Mouse (Mus musculus) embryonic stem cell, embryonic (primary cell): ENCODE results near the gene Phactr4.

Experiments used
- CTCF ChIA-PET, 4 experiments: fragments of 300-600 bp in 2 of 4; fragments of 350-600 bp in 2 of 4; sonication (Branson Sonifier 250); formaldehyde crosslinking; loops; one replicate each; lab custom pipeline; 2022; ENCODE audit warnings: inconsistent platforms in 2 of 4; lab: Charles Lee
- POLR2A ChIA-PET, 4 experiments: fragments of 300-600 bp in 2 of 4; fragments of 350-600 bp in 2 of 4; sonication (Branson Sonifier 250); formaldehyde crosslinking; loops; one replicate each; lab custom pipeline; 2022; ENCODE audit warnings: antibody characterized with exemption in 4 of 4, inconsistent platforms in 1 of 4; lab: Charles Lee

Gene Phactr4

DNA sequence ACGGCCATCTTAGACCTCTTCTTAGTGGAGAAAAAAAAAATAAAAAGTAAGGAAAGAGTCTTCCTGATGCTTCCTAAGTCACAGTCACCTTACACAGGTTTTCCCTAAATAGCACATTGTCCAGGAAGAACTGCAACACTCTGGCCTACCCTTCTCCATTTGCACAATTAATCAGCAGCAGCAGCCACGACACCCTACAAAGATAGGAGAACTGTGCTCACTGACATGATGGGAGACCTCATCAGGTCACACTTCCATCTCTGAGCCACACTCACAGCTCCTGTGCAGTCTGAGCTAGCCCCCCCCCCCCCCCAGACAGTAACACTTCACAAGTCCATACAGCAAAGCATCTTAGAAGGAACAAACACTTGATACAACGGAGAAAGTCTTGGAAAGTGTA is 25.2 kb downstream of the Phactr4 start:
- CTCF ChIA-PET = interaction anchor here in 1 of 4 experiments (0.9 to 1.6 kb wide), 2 partner anchors 15 to 148 kb away, joined by 3 to 8 read pairs; no protein-coding TSS in a partner anchor
- POLR2A ChIA-PET = interaction anchor here in 2 of 4 experiments (0.6 to 2.8 kb wide), 26 partner anchors 9 to 544 kb away, joined by 3 to 10 read pairs (median 4); partner anchors contain the start of genes Med18 (in 1 of the 2), Sesn2 (in 1 of the 2) and Trnau1ap (in 1 of the 2)

GRCm38 (mm10) chr4:132396251-132396650 is 26.0 kb downstream of the Phactr4 start:
- CTCF ChIA-PET = interaction anchor here in 3 of 4 experiments (0.6 to 1.5 kb wide), 5 partner anchors 10 to 148 kb away, joined by 3 read pairs; no protein-coding TSS in a partner anchor

GRCm38 (mm10) chr4:132391063-132391740 is 31.1 kb downstream of the Phactr4 start:
- ChIA-PET POLR2A (interaction anchor here in 2 of 4 experiments (0.9 to 1.4 kb wide), 6 partner anchors 13 to 121 kb away, joined by 3 to 5 read pairs (median 3); partner anchors contain the start of genes Med18 (in 1 of the 2) and Rcc1 (in 1 of the 2)), CTCF (no interaction called here)

More at GRCm38 (mm10) chr4:132396251-132396650, 26.0 kb downstream of the Phactr4 start:
- POLR2A ChIA-PET = interaction anchor here in 3 of 4 experiments (0.6 to 2.8 kb wide), 13 partner anchors 10 to 1015 kb away, joined by 3 to 7 read pairs (median 4); no protein-coding TSS in a partner anchor

DNA sequence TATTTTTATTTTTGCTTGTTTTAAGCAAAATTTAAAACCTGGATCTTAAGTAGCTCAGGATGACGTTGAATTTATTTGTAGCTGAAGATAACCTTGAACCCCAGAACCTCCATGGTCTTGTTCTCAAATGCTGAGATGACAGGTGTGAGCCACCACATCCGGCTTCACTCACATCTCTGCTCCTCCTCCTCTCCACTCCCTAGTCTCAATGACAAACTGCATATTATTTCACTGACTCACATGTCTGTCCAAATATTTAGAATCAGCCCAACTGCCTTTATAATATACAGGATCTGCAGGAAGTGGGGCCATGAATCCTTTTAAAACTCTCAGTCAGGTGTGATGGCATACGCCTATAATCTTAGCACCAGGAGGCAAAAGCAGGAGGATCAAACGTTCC is 33.0 kb downstream of the Phactr4 start:
- CTCF ChIA-PET = no interaction called here
- POLR2A ChIA-PET = interaction anchor here in 2 of 4 experiments (0.8 to 1.4 kb wide), 3 partner anchors 9 to 113 kb away, joined by 3 to 7 read pairs (median 3); partner anchors contain the start of gene Rcc1 (in 1 of the 2)

- ChIA-PET POLR2A (interaction anchor here in 3 of 4 experiments (0.5 to 1.4 kb wide), 7 partner anchors 10 to 329 kb away, joined by 3 to 9 read pairs (median 4); partner anchors contain the start of gene Rcc1 (in 2 of the 3)), CTCF (interaction anchor here in 3 of 4 experiments (0.6 to 1.2 kb wide), 3 partner anchors 17 to 211 kb away, joined by 3 to 8 read pairs (median 3); no protein-coding TSS in a partner anchor)
Observed at GRCm38 (mm10) chr4:132387617-132388016, 34.7 kb downstream of the Phactr4 start.

- ChIA-PET POLR2A (interaction anchor here in 2 of 4 experiments (0.6 to 1.4 kb wide), 5 partner anchors 9 to 144 kb away, joined by 3 read pairs; no protein-coding TSS in a partner anchor), CTCF (interaction anchor here in 1 of 4 experiments (0.6 kb wide), 1 partner anchor 212 kb away, joined by 8 read pairs; no protein-coding TSS in a partner anchor)
Observed at GRCm38 (mm10) chr4:132386846-132387245, 35.4 kb downstream of the Phactr4 start.

GRCm38 (mm10) chr4:132385771-132386410 is 36.4 kb downstream of the Phactr4 start:
- ChIA-PET POLR2A (interaction anchor here in 2 of 4 experiments (0.5 to 1.2 kb wide), 6 partner anchors 8 to 115 kb away, joined by 3 read pairs; no protein-coding TSS in a partner anchor), CTCF (no interaction called here)

DNA sequence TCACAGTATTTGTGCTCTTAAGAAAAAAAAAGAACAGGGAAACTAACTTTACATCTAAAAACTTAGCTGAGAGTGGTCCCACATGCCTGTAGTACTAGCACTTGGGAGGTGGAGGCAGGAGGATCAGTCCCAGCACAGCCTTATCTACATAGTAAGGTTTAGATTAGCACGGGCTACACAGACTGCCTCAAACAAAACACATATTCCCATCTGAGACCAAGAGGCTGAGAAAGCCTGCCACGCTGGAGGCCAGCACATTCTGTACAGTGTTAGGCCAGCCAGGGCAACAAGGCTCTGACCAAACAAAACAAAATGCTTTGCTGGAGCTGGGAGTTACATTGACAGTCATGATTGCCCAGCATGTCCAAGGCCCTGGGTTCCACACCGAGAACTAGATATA is 38.8 kb downstream of the Phactr4 start:
- ChIA-PET POLR2A (interaction anchor here in 2 of 4 experiments (0.7 to 2.9 kb wide), 7 partner anchors 22 to 132 kb away, joined by 3 to 12 read pairs (median 3); partner anchors contain the start of gene Rcc1 (in 1 of the 2)), CTCF (no interaction called here)

DNA sequence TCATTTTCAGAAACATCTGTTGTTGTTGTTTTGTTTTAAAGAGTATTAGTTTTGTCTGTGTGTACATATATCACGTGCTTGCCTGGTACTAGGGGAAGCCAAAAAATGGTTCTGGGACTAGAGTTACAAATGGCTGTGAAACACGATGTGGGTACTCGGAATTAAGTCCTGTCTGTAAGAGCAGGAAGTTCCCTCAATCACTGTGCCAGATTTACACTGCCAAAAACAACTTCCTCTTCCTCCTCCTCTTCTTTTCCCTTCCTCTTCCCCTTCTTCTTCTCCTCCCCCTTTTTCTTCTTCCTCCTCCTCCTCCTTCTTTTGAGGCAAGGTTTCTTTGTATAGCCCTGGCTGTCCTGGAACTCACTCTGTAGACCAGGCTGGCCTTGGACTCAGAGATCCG is 40.0 kb downstream of the Phactr4 start:
- POLR2A ChIA-PET = interaction anchor here in 2 of 4 experiments (0.7 to 2.9 kb wide), 7 partner anchors 14 to 227 kb away, joined by 3 to 12 read pairs (median 3); partner anchors contain the start of gene Rcc1 (in 2 of the 2)
- CTCF ChIA-PET = no interaction called here

DNA sequence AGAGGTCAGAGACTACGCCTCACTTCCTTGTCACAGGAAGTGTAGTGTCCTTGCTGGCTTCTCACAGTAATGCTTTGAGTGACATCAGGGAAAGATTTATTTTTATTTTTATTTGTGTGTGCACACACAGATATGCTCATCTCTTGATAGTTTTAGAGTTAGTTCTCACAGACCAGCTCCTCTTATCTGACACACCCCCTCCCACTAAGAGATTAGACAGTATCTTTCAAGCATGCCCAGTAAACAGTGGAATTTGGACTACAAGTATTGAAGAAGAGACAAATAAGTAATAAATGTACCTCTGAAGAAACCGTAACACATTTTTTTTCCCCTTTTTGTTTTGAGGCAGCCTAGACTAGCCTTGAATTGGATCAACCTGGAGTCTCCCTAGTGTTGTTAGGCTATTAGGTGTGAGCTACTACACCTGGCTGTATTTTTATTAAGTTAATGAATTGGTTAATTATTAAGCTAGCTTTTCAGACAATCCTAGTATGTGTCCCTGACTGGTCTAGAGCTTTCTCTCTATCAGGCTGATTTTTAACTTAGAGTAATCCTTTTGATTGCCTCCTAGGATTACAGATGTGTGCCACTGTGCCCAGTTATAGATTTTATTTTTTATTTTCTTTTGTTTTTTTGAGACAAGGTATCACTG is 41.2 kb downstream of the Phactr4 start:
- POLR2A ChIA-PET = interaction anchor here in 2 of 4 experiments (1.0 to 1.5 kb wide), 9 partner anchors 13 to 132 kb away, joined by 3 to 6 read pairs (median 4); partner anchors contain the start of gene Rcc1 (in 1 of the 2)
- CTCF ChIA-PET = interaction anchor here in 3 of 4 experiments (0.5 to 0.9 kb wide), 3 partner anchors 11 to 156 kb away, joined by 3 read pairs; no protein-coding TSS in a partner anchor

DNA sequence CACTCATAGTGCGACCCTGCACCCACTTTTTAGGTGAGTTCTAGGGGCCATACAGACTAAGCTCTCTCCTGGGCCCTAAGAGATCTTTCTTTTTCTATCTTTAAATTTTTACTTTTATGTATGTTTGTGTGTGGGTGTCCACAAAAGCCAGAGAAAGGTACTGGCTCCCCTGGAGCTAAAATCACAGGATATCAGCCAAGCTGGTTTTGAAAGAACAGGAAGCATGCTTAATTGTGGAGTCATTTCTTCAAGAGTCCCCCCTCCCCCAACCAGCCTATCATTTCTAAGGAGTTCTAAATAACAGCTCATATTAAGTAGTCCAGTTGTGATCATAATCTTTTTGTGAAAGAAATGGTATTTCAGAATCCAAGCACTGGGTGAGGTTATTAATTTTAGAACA is 48.5 kb downstream of the Phactr4 start:
- ChIA-PET POLR2A (interaction anchor here in 3 of 4 experiments (0.5 to 2.5 kb wide), 15 partner anchors 10 to 167 kb away, joined by 3 to 7 read pairs (median 4); partner anchors contain the start of genes Taf12 (in 1 of the 3) and Trnau1ap (in 1 of the 3)), CTCF (no interaction called here)

GRCm38 (mm10) chr4:132369953-132370750 is 52.1 kb downstream of the Phactr4 start:
- ChIA-PET CTCF (no interaction called here), POLR2A (interaction anchor here in 3 of 4 experiments (0.7 to 3.5 kb wide), 7 partner anchors 11 to 1497 kb away, joined by 3 to 26 read pairs (median 6); partner anchors contain the start of genes Rcc1 (in 1 of the 3) and Taf12 (in 1 of the 3))

GRCm38 (mm10) chr4:132367480-132368201 is 54.6 kb downstream of the Phactr4 start:
- POLR2A ChIA-PET = interaction anchor here (0.7 to 3.5 kb wide), 13 partner anchors 9 to 143 kb away, joined by 3 to 26 read pairs (median 5); partner anchors contain the start of genes Rcc1 (in 1 of the 4) and Sesn2 (in 1 of the 4)
- CTCF ChIA-PET = interaction anchor here in 1 of 4 experiments (1.4 kb wide), 1 partner anchor 21 kb away, joined by 3 read pairs; no protein-coding TSS in a partner anchor

GRCm38 (mm10) chr4:132365450-132366060 is 56.7 kb downstream of the Phactr4 start:
- ChIA-PET CTCF (interaction anchor here in 2 of 4 experiments (0.6 kb wide), 2 partner anchors 84 to 944 kb away, joined by 3 read pairs; no protein-coding TSS in a partner anchor), POLR2A (interaction anchor here in 1 of 4 experiments (0.8 kb wide), 1 partner anchor 14 kb away, joined by 3 read pairs; no protein-coding TSS in a partner anchor)

DNA sequence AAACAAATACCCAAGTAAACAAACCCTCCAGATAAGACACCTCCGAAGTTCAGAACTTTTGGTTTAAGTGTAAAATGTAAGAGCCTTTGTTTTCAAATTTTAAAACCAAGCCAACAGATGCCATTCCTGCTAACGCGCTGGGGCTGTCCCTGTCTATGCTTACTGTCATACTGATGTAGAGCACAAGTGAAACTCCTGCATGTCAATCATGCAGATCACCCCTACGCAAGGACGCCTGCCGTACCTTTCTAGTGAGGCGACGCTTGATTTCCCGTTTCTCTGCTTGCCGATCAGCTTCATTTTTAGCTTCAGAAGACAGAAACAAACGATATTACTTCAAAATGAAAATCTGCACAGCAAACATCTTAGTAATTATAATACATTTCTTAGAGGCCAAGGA is 58.8 kb downstream of the Phactr4 start:
- ChIA-PET POLR2A (interaction anchor here in 2 of 4 experiments (1.3 to 1.9 kb wide), 5 partner anchors 10 to 152 kb away, joined by 3 to 6 read pairs (median 4); partner anchors contain the start of gene Sesn2 (in 1 of the 2)), CTCF (interaction anchor here in 1 of 4 experiments (0.6 to 0.8 kb wide), 2 partner anchors 58 to 393 kb away, joined by 3 read pairs; partner anchors contain the start of gene Smpdl3b)
